ENCODE assay signal across 11 mouse cellular contexts in the genomic region with DNA sequence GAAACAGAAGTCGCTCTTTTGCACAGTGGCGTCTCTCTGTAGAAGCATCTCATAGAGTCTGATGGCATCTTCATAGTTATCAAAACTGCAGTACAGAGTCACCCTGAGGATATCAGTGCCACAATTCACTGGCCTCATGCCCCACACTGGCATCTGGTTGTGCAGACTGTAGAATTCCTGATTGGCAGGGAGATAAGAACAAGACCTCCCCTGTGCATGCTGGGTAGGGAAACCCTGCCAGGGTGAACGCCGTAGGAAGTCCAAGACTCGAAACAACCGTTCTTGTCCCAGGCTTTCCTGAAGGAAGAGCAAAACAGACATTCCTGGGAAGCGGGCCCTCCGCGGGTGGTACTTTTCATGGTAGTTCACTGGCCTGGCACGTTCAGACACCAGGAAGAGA. TPM values are rescaled to one million over a fixed set of nuclear protein-coding genes. Genes with fewer than 3 reads are reported as not detected.
DNase-seq lines count a peak whose midpoint lies in the region; ATAC-seq and TF ChIP-seq lines count a peak whose summit lies in the region.
"Had no signal": no experiment of that assay in that cellular context is flagged by ENCODE, and none has a peak within 500 bp of the region (broad histone marks: within the 10 kb centered on the region; RNA-seq: fewer than 3 reads in every experiment).

No protein-coding gene starts in this region.

- WGBS in heart, embryonic 12.5 days = 84% methylated on average over 10 of the region's 10 CpGs
- 89% methylated on average over 10 of the region's 10 CpGs for WGBS in small intestine, adult 2 months

- no peak for ATAC-seq in heart, embryonic 12.5 days (ENCODE audit: insufficient number of reproducible peaks, low FRiP score)

- no peaks in the 10 kb centered on the region for H3K27me3 ChIP-seq in heart, embryonic 12.5 days (replicated peaks)
- H3K27me3 ChIP-seq in small intestine, adult 2 months (ENCODE audit: control insufficient read depth, insufficient read depth, low read length) = no peaks in the 10 kb centered on the region

- H3K36me3 ChIP-seq in heart, embryonic 12.5 days = no peaks in the 10 kb centered on the region
- H3K36me3 ChIP-seq in small intestine, adult 2 months (ENCODE audit: control insufficient read depth, insufficient read depth, low read length) = no peaks in the 10 kb centered on the region

- H3K9ac ChIP-seq in heart, embryonic 12.5 days = no peak overlapping the region

- no peak for TF ChIP-seq CTCF in layer of hippocampus, adult 2 months (conservative IDR thresholded peaks at IDR 0.05)
- no peak for TF ChIP-seq CTCF in small intestine, adult 2 months (IDR thresholded peaks at IDR 0.05; ENCODE audit: extremely low read depth, insufficient read length, insufficient replicate concordance, low read depth, low read length)

- no peak overlapping the region for H3K27ac ChIP-seq in heart, embryonic 12.5 days (ENCODE audit: poor library complexity, severe bottlenecking)
- H3K27ac ChIP-seq in layer of hippocampus, adult 2 months = peak overlapping the region; percentile 36; the same call in 1 of the 2 replicates
- H3K27ac ChIP-seq in small intestine, adult 2 months (ENCODE audit: insufficient read depth, low read depth, low read length) = no peak overlapping the region
- H3K27ac ChIP-seq: macrophage had no signal

- no peak for TF ChIP-seq POLR2A in small intestine, adult 2 months (IDR thresholded peaks at IDR 0.05; ENCODE audit: low read depth, low read length)

- H3K4me1 ChIP-seq in heart, embryonic 12.5 days (replicated peaks) = 0 out of 2 replicates have a peak, but pooled peaks cover 11% of the 10 kb centered on the region
- no peaks in the 10 kb centered on the region for H3K4me1 ChIP-seq in small intestine, adult 2 months (ENCODE audit: control insufficient read depth, insufficient read depth, insufficient read length, low read length)

- no peak overlapping the region for H3K4me3 ChIP-seq in heart, embryonic 12.5 days
- H3K4me3 ChIP-seq in layer of hippocampus, adult 2 months = peak overlapping the region; percentile 27
- peak overlapping the region; percentile 30 for H3K4me3 ChIP-seq in small intestine, adult 2 months (ENCODE audit: low read depth, low read length)

- peak; percentile 90 for DNase-seq in heart, adult 11 months
- DNase-seq in layer of hippocampus, adult 2 months (ENCODE audit: low spot score in 2 of 2) = peak in 1 of 2 experiments; percentile 55
- DNase-seq in layer of hippocampus, adult 9-10 months (ENCODE audit: low spot score) = no peak
- DNase-seq in layer of hippocampus, postnatal 14 days (ENCODE audit: low spot score in 2 of 2) = peak; percentile 42 to 74
- DNase-seq in adrenal gland, postnatal 25 days = no peak
- no peak for DNase-seq in frontal cortex, postnatal 25 days (ENCODE audit: low spot score in 2 of 2)
- DNase-seq: cerebellum, adult 9-10 months; thymus, adult 18-20 months had no signal

- H3K9me3 ChIP-seq in heart, embryonic 12.5 days (replicated peaks) = no peaks in the 10 kb centered on the region

- H3K4me2 ChIP-seq in heart, embryonic 12.5 days = no peak overlapping the region

RNA-seq across cellular contexts. Expression of gene Fam124b, which starts 5.1 kb away (rescaled TPM):
- 0.11 and 0.31 TPM in 2 replicates for polyA plus RNA-seq in heart, embryonic 12.5 days (2016; fragmentation: Nextera tagmentation; extraction: Ambion mirVana)
- under 1 TPM; 0.39 to 0.46 TPM for total RNA-seq in layer of hippocampus, adult 2 months (2021)
- total RNA-seq in layer of hippocampus, postnatal 14 days (2021) = under 1 TPM; 0.91 to 0.99 TPM
- not detected in 2 replicates for polyA plus RNA-seq in small intestine, adult 2 months (2012; rRNA removed)
- total RNA-seq in adrenal gland, postnatal 25 days (2021) = 0.09 TPM in 1 of 2 replicates, not detected in the other
- polyA plus RNA-seq: macrophage had no signal

Comparison
In these comparisons a context has a peak if more than half of its experiments do, and no peak if none do; other contexts are left out.
1. DNase-seq: peak in heart, adult 11 months (single experiment) and layer of hippocampus, postnatal 14 days (2 of 2); none in layer of hippocampus, adult 9-10 months (single experiment), adrenal gland, postnatal 25 days (single experiment) and frontal cortex, postnatal 25 days (0 of 2).